Mouse (Mus musculus): ENCODE data around the gene Gm49380.
"Not testable (repeated sequence)": the region's sequence is repeated elsewhere in the genome, so short reads cannot be mapped to it uniquely, and the experiment has no call there.

Gene Gm49380

DNA sequence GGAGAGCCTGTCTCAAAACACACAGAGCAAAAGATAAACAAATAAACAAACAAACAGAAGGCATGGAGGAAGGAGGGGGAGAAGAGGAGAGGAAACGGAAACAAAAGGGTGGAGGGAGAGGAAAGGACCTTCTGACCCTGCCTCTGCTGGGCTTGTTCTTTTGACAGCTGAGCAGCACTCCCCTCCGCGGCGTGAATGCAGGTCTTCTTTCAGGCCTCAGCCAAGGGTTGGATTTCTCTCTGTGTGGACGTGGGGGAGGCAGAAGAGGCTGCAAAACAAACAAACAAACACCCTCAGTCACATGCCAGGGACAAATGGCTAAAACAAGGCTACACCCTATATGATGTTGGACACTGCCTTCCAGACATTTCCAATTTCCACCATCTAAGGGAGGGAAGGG, 11.7 kb upstream of the Gm49380 start:
- no peak for DNase-seq (ENCODE audit: low spot score)

DNA sequence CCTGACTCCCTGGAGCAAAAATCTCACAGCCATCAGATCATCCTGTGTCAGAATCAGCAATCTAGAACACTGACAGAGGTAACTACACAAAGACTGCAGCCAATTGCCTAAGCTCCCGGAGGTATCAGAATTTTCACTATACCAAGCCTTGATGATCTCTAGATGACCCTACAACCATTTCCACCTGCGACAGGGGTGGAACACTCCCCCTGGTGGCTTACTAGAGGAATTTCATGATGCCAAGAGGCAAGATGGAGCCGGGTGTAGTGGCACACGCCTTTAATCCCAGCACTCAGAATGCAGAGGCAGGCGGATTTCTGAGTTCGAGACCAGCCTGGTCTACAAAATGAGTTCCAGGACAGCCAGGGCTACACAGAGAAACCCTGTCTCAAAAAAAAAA, 11.0 kb upstream of the Gm49380 start:
- no peak for DNase-seq (ENCODE audit: low spot score)

DNA sequence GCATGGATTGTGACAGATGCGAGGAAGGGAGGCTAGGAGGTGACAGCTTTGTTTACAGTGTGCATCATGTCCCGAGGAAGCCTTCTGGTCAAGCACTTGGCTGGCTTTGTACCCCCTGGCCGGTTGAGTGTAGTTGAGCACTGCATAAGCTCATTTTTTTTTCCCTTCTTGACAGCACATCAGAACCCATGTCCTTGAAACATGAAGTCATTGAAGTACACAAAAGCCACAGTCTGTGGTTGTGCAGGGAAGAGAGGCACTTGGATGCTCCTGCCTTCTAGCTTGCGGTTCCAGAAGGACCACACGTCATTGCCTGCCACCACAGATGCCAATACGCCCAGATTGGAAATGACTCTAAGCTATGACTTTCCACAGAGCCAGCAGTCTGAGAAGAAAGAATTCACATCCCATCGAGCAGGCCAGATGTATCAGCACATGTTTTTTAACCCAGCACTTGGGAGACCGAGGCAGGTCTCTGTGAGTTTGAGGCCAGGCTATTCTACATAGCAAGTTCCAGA, 6.7 kb upstream of the Gm49380 start:
- DNase-seq (ENCODE audit: low spot score), result no peak

DNA sequence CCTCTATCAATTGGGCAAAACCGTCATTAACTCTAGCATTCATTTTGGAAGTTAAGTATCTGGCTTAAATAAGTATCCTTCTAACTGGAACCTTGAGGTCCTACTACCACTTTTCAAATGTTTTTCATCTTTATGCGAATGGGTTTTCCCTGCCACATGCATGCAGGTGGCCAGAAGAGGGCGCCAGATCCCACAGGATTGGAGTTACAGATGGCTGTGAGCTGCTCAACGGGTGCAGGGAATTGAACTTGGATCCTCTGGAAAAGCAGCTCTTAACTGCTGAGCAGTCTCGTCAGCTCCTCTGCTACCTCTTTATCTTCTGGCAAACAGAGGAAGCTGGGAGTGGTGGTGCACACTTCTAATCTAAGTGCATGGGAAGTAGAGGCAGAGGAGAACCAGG, 5.7 kb upstream of the Gm49380 start:
- no peak for DNase-seq (ENCODE audit: low spot score)

DNA sequence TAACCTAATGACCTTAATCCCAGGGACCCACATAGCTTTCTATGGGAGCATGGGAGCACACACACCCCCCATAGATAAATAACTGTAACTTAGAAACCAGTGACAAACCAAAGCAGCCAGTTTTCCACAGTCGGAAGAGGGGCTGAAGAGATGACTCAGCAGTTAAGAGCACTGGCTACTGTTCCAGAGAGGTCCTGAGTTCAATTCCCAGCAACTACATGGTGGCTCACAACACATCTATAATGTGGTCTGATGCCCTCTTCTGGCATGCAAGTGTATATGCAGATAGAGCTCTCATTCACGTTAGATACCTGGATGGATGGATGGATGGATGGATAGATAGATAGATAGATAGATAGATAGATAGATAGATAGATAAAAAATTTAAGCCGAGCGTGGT, 2.9 kb upstream of the Gm49380 start:
- DNase-seq (ENCODE audit: low spot score), result no peak

DNA sequence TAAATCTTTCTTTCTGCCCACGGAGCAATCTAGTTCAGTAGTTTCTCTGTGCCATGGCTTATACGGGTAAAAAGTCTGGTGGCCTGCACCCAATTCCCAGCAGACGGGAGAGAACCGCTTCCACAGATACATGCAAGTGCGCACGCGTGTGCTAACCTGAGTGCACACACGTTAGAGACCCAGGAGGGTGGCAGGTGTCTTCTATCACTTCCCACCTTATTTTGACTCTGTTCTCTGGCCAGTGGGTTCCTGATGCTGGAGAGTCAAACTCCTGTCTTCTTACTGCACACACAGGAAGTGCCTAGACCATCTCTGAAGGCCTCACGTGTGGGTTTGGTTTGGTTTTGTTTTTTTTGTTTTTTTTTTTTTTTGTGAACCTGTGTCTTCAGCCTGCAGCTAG, 2.3 kb upstream of the Gm49380 start:
- no peak for DNase-seq (ENCODE audit: low spot score)

DNA sequence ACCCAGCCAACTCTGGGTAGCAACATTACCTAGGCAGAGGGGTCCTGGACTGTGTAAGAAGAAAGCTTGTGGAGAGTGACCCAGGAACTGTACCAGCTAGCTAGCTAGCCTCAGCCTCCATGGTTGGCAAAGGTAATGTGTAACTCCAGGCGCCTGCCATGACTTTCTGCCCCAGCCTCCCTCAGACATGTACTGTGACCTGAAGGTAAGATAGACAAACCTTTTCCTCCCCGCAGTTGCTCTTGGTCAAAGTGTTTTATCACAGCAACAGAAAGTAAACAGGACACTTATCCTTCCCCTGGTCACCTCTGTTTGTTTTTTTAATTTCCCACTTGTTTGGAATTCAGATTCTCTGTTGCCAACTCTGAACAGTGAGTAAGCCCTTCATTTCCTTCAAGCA, 1.2 kb upstream of the Gm49380 start:
- DNase-seq (ENCODE audit: low spot score), result no peak

DNA sequence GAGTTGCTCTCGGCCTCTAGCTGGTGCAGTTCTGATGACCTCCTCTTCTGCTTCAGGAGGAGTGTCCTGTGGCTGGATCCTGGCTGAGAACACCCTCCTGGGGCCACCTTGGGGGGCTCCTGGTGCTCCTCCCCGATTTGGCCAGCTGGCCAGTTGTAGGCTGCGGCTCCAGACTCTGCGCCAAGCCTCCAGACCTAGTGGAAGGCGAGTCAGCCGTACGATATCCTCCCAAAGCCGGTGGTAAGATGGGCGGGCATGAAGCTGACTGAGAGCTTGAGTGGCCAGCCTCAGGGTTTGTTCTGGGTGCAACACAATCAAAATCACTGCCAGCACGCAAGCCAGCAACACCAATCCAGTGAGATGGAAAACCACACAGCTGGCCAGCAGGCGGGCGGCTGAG, 1.4 kb downstream of the Gm49380 start:
- DNase-seq (ENCODE audit: low spot score), result not testable (repeated sequence)

DNA sequence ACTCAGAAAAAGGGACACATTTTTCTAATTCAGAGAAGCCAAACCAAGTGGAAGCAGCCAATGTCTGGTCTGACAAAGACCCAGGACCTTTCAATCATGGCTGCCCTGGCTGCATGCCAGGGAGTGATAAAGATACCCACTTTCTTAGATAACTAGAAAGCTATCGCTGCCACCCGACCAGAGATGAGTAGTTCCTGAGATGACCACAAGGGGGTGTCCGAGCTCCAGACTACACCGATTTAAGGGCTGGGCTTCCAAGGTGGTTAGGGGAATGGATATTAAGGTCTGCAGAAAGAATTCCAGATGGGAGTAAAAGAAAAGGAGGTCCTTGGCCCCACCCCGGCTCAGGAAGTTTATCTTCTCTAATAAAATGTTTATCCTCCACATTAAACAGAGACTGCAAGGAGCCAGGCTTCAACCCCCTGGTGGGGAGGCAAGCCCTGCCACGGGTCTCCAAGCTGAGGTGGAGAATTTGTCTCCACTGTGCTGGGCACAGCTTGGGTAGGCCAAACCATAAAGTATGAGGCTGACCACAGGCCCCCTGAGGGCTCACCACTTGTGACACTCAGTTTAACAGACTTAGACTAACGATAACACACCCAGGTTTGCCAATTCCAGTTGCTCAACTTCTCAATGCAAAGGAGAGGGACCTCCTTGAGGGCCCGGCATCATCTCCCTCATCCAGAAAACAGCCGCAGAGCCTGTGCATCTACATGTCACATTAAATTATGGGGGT, 3.8 kb downstream of the Gm49380 start:
- DNase-seq (ENCODE audit: low spot score), result peak; percentile 73

DNA sequence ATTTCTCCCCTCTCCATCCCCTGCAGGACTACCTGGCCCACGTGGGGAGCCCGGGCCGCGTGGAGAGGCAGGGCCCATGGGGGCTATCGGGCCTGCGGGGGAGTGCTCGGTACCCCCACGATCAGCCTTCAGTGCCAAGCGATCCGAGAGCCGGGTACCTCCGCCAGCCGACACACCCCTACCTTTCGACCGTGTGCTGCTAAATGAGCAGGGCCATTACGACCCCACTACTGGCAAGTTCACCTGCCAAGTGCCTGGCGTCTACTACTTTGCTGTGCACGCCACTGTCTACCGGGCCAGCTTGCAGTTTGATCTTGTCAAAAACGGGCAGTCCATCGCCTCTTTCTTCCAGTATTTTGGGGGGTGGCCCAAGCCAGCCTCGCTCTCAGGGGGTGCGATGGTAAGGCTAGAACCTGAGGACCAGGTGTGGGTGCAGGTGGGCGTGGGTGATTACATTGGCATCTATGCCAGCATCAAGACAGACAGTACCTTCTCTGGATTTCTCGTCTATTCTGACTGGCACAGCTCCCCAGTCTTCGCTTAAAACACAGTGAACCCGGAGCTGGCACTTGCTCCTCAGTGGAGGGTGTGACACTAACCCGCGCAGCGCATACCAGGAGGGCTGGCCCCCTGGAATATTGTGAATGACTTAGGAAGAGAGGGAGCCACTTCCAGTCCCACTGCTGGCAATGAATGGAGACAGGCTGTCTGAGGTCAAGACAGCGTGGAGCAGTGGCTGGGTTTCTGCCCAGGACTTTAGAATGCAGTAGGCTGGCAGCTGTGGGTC, 4.8 kb downstream of the Gm49380 start:
- DNase-seq (ENCODE audit: low spot score), result no peak

DNA sequence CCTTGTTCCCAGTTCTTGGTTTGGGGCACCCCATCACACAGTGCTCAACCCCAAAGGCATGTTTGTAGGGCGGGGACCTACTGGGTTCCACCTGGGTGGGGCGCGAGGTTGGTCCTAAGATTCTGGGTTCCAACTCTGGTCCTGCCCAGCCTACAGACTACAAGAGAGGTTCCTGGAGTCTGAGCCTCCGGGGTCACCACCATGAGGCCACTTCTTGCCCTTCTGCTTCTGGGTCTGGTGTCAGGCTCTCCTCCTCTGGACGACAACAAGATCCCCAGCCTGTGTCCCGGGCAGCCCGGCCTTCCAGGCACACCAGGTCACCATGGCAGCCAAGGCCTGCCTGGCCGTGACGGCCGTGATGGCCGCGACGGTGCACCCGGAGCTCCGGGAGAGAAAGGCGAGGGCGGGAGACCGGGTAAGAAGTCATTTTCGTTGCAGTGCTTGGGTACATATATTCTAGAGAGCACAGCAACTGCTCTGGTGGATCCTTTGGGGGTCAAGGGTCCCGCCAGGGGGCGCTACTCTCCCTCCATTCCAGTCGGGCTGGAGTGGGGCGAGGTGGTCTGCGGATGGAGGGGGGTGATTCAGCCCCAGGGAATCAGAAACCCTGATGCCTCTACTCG, 5.6 kb downstream of the Gm49380 start:
- no peak for DNase-seq (ENCODE audit: low spot score)

DNA sequence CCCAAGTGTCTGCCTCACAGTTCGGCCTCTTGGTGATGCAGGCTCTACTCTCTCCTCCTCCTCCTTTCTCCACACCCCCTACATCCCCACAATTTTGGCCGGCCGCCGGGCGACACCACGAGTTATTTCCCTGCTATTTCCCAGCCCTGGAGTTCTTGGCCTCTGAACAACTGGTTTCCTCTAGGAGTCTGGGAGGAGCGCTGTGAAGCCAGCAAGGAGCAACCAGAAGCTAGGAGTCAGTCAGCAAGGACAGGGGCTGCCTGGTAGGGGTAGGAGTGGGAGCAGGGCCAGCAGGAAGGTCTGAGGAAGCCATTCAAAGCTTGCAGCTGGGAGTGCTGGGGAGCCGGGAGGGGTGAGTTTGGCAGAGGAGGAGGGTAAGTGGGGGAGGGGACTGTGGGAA, 6.2 kb downstream of the Gm49380 start, which contains the start of gene C1qtnf5:
Gene C1qtnf5, plus strand, starts transcription at position 136 of the 400 bp plus-strand sequence.
- DNase-seq (ENCODE audit: low spot score), result peak; percentile 80

DNA sequence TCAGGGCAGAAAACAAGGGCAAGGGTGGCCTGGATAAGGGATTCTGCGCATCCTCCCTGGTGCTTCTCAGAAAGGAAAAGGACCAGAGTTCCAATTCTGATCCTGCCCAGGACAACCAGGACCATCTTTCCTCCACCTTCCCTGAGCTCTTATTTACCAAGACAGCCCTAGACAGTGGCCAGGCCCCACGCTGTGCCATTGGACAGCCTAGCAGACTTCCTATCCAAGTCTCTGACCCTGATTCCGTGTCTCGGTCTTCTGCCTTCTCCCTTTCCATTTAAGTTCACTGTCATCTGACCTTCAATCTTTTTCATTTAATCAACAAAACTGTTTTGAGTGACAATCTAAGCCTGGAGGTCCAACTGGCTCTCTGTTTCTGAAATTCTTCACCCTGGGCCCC, 6.7 kb downstream of the Gm49380 start:
- DNase-seq (ENCODE audit: low spot score), result no peak

DNA sequence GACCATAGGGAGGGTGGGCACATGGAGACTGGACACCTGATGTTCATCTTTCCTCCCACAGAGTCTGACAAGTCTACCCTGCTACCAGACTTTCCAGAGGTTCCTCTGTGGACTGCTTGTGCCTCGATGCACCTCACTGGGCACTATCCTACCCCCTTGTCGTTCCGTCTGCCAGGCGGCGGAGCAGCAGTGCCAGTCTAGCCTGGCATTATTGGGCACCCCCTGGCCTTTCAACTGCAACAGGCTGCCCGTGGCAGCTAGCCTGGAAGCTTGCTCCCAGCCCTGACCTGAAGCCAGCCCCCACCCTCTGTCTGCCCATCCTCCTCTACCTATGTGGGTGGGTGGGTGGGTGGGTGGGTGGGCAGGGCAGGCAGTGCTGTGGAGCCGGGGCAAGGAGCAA, 7.1 kb downstream of the Gm49380 start:
- DNase-seq (ENCODE audit: low spot score), result no peak

DNA sequence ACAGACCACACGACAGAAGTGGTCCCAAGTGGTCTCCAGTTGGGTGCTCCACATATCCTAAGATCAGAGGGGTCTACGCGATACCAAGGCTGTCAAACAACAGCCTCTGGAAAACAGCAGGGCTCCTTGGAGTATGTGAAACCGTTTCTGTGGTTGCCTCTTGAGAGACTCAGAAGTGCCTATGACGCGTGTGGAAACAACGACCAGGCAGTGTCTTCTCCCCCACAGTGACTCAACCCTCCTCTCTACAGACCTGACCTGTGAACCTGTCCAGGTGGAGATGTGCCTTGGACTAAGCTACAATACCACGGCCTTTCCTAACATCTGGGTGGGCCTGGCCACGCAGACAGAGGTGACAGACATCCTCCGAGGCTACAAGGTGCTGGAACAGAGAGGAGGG, 7.5 kb downstream of the Gm49380 start:
- no peak for DNase-seq (ENCODE audit: low spot score)

DNA sequence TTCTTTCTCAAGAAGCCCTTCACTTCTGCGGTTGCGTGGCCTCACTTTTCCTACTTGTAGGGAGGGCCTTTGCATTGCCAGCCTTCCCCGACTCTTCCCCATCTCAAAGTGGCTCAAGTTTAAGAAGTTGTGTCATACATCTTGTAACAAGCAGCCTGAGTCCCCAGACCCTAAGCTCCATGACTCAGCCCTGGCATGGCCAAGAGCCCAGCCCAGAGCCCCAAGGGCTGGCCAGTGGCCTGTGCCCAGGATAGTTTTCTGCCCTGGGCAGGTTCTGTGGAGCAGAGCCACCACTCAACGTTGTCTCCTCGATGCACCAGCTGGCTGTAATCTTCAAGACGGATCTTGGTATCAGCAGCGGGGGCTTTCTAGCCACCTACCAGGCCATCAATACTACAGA, 8.4 kb downstream of the Gm49380 start:
- DNase-seq (ENCODE audit: low spot score), result no peak

DNA sequence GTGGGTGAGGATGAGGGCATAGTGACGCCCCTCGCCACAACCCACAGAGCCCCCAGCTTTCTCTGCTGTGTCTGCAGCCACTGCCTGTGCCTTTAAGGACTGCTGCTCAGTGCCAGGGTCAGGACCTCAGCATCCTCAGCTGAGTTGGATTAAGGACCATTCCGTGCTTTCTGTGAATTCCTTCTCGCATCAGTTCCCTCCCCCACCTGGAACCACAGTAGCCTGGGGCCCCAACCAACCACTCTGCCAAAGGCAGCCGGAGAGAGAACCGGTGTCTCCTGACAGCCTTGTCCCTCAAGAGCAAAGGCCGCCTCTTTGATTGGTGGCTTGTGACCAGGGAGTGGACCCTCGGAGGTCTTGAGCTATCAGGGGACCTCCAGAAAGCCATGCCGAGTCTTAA, 11.8 kb downstream of the Gm49380 start, which contains the start of gene Mfrp:
Gene Mfrp, plus strand, starts transcription at position 240 of the 400 bp plus-strand sequence.
- no peak for DNase-seq (ENCODE audit: low spot score)

DNA sequence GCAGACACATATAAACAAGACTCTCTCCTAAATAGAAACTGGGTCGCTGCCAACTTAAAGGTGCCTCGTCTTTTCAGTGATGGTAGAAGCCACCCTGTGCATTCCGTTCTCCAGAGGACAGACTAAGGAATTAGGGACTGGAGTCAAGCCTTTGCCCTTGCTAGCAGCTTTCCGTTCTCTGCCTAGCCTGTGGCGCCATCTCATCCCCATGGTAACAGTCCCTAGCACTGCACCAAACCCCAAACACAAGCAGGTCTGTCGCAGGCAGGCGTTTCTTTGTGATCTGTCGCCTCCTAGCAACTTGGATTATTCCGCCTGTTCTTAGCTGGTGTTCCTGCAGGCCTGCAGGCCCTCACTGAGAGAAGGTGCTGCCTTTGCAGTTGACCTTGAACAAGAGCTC, 16.8 kb downstream of the Gm49380 start:
- DNase-seq (ENCODE audit: low spot score), result no peak

DNA sequence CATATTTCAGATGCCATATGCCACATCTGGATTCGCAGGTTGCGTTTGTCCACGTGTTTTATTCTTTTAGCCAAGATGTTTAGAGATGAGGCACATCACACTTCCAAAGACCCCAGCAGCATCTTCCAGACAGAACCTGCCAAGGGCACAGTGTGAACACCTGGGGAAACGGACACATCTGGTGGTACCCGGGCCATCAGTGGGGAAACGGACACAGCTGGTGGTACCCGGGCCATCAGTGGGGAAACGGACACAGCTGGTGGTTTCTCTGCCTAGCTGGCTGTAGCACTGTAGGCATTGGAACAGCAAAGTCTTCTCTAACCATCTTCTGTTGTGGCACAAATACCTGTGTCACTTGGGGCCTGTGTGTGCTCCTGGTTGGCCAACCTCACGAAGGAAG, 17.5 kb downstream of the Gm49380 start:
- DNase-seq (ENCODE audit: low spot score), result no peak

DNA sequence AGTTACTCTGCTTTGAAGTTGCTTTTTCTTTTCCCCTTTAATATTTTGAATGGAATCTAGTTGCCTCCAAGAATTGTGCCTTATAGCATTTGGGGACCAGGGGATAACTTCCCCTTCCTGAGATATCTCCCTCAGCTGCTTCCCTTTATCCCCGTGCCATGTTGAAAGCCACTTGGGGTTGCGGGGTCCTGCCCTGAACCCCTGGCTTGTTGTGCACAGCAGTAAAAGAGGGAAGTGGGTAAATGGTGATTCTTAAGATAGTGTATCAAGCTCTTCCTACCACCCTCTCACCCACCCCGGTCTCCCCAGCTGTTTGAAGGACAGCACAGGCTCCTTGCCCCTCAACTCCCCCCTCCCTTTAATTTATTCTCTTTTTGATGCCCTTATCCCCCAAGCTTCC, 18.6 kb downstream of the Gm49380 start:
- no peak for DNase-seq (ENCODE audit: low spot score)

DNA sequence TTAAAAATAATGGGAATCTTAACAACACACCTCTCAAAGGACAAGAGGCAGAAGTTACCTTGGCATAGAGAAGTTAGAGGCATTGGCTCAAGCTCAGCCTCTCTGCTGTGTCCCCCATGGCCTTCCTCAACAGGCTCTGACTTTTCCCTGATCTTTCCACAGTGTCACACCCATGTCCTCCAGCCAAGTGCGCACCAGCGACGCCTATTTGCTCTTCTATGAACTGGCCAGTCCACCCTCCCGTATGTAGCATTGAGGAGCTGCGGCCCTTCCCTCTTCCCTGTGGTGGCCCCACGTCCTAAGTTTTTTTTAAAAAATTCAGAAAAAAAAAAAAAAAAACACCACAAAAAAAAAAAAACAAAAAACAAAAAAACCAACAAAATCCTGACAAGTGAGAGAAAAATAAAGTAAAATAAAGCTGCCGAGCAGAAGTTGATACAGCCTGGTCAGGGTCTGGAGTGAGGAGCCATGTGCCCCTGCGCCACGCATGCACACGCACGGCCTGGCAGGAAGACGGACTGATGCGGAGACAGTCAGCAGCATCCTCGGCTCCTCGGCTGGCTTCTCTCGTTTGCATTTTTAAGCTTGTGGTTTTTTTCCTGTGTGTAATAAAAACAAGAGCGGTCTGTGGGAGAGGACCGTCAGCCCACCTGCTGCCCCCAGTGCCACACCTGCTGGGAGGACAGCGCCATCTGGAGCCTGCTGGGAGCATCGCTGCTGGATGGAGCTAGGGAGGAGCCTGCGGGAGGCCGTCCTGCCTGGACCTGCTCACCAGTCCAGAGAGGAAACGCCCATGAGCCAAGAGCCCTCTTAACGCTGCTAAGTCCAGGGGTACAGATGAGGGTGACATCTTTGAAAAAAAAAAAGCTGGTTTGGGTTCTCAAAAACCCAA, 19.4 kb downstream of the Gm49380 start:
- peak; percentile 66 for DNase-seq (ENCODE audit: low spot score)

All from ovary, postnatal 14 days (tissue).